Mouse (Mus musculus): ENCODE measurements around the gene C1qa. TPM values are rescaled to one million over a fixed set of nuclear protein-coding genes. Genes with fewer than 3 reads are reported as not detected.
A peak's percentile ranks its signal among the peaks of the same experiment; 100 is the strongest.

C1qa gene
- polyA plus RNA-seq, 1 experiment from 2014 or later: 34.5 TPM

- no peaks in the 10 kb centered on the region for H3K27me3 ChIP-seq (ENCODE audit: control insufficient read depth, insufficient read depth, low read length)
- no peak for ATAC-seq (ENCODE audit: insufficient number of reproducible peaks, insufficient read depth, low FRiP score, low read depth)
- peaks cover 4% of the 10 kb centered on the region; the same call in 1 of the 2 replicates for H3K4me1 ChIP-seq (ENCODE audit: control insufficient read depth, insufficient read depth, low read length)
- no peaks in the 10 kb centered on the region for H3K9me3 ChIP-seq (ENCODE audit: control insufficient read depth, low read depth, low read length)
- no peak overlapping the region for H3K4me3 ChIP-seq (ENCODE audit: low read depth, low read length)
- WGBS: 77% methylated on average over 8 of the region's 8 CpGs
- no peaks in the 10 kb centered on the region for H3K36me3 ChIP-seq (ENCODE audit: control insufficient read depth, insufficient read depth, low read length)
- H3K9ac ChIP-seq (replicated peaks; ENCODE audit: low read depth, low read length): no peak overlapping the region
- no peak overlapping the region for H3K27ac ChIP-seq (ENCODE audit: low read length)
- no peak overlapping the region for H3K4me2 ChIP-seq (replicated peaks; ENCODE audit: low read depth, low read length)
Measured at GRCm38 (mm10) chr4:136930474-136930873, 31.9 kb upstream of the C1qa start.

DNA sequence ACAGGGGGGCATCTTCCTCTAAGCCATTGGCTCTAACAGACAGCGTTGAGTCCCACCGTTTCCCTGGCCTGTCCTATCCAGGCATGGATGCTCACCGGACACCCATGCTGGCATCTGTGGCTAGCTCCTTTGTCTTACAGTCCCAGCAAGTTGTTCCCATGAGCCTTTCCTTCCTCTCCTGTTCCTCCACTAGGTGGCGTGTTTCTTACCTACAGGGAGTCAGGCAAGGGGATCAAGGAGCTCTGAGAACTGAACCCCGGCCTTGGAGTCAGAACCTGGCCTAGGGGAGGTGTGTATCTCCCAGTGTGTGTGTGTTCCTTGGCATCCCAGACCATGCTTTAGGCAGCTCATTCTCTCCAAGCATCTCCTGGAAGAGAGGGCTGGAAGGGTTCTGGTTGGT lies 30.3 kb upstream of the C1qa start:
- 9% methylated on average over 5 of the region's 5 CpGs for WGBS
- H3K36me3 ChIP-seq (ENCODE audit: control insufficient read depth, insufficient read depth, low read length): no peaks in the 10 kb centered on the region
- no peaks in the 10 kb centered on the region for H3K4me1 ChIP-seq (ENCODE audit: control insufficient read depth, insufficient read depth, low read length)
- H3K4me2 ChIP-seq (replicated peaks; ENCODE audit: low read depth, low read length): no peak overlapping the region
- no peak overlapping the region for H3K27ac ChIP-seq (ENCODE audit: low read length)
- ATAC-seq (ENCODE audit: insufficient number of reproducible peaks, insufficient read depth, low FRiP score, low read depth): no peak
- H3K4me3 ChIP-seq (ENCODE audit: low read depth, low read length): no peak overlapping the region
- H3K9ac ChIP-seq (replicated peaks; ENCODE audit: low read depth, low read length): no peak overlapping the region
- H3K27me3 ChIP-seq (ENCODE audit: control insufficient read depth, insufficient read depth, low read length): no peaks in the 10 kb centered on the region
- no peaks in the 10 kb centered on the region for H3K9me3 ChIP-seq (ENCODE audit: control insufficient read depth, low read depth, low read length)

- Histone ChIP-seq H3K9me3 (ENCODE audit: control insufficient read depth, low read depth, low read length) (no peaks in the 10 kb centered on the region), H3K4me3 (ENCODE audit: low read depth, low read length) (no peak overlapping the region), H3K27ac (ENCODE audit: low read length) (no peak overlapping the region), H3K4me1 (ENCODE audit: control insufficient read depth, insufficient read depth, low read length) (no peaks in the 10 kb centered on the region), H3K9ac (replicated peaks; ENCODE audit: low read depth, low read length) (no peak overlapping the region), H3K4me2 (replicated peaks; ENCODE audit: low read depth, low read length) (no peak overlapping the region), H3K27me3 (ENCODE audit: control insufficient read depth, insufficient read depth, low read length) (no peaks in the 10 kb centered on the region), H3K36me3 (ENCODE audit: control insufficient read depth, insufficient read depth, low read length) (no peaks in the 10 kb centered on the region)
- ATAC-seq (ENCODE audit: insufficient number of reproducible peaks, insufficient read depth, low FRiP score, low read depth): no peak
- 26% methylated on average over 15 of the region's 15 CpGs for WGBS
Measured at GRCm38 (mm10) chr4:136925804-136926203, 27.2 kb upstream of the C1qa start.

GRCm38 (mm10) chr4:136924529-136924928 lies 25.9 kb upstream of the C1qa start:
- peak; percentile 46; the same call in 1 of the 2 replicates for ATAC-seq (ENCODE audit: insufficient number of reproducible peaks, insufficient read depth, low FRiP score, low read depth)
- H3K4me2 ChIP-seq (replicated peaks; ENCODE audit: low read depth, low read length): no peak overlapping the region
- H3K9me3 ChIP-seq (ENCODE audit: control insufficient read depth, low read depth, low read length): no peaks in the 10 kb centered on the region
- no peak overlapping the region for H3K4me3 ChIP-seq (ENCODE audit: low read depth, low read length)
- no peaks in the 10 kb centered on the region for H3K27me3 ChIP-seq (ENCODE audit: control insufficient read depth, insufficient read depth, low read length)
- H3K27ac ChIP-seq (ENCODE audit: low read length): no peak overlapping the region
- H3K4me1 ChIP-seq (ENCODE audit: control insufficient read depth, insufficient read depth, low read length): no peaks in the 10 kb centered on the region
- no peaks in the 10 kb centered on the region for H3K36me3 ChIP-seq (ENCODE audit: control insufficient read depth, insufficient read depth, low read length)
- no peak overlapping the region for H3K9ac ChIP-seq (replicated peaks; ENCODE audit: low read depth, low read length)
- 4% methylated on average over 6 of the region's 6 CpGs for WGBS

- no peak for ATAC-seq (ENCODE audit: insufficient number of reproducible peaks, insufficient read depth, low FRiP score, low read depth)
- Histone ChIP-seq H3K4me3 (ENCODE audit: low read depth, low read length) (no peak overlapping the region), H3K4me2 (replicated peaks; ENCODE audit: low read depth, low read length) (no peak overlapping the region), H3K27ac (ENCODE audit: low read length) (no peak overlapping the region), H3K27me3 (ENCODE audit: control insufficient read depth, insufficient read depth, low read length) (no peaks in the 10 kb centered on the region), H3K9ac (replicated peaks; ENCODE audit: low read depth, low read length) (no peak overlapping the region), H3K9me3 (ENCODE audit: control insufficient read depth, low read depth, low read length) (no peaks in the 10 kb centered on the region), H3K4me1 (ENCODE audit: control insufficient read depth, insufficient read depth, low read length) (no peaks in the 10 kb centered on the region), H3K36me3 (ENCODE audit: control insufficient read depth, insufficient read depth, low read length) (no peaks in the 10 kb centered on the region)
- WGBS: 76% methylated on average over 3 of the region's 3 CpGs
Measured at GRCm38 (mm10) chr4:136919526-136919925, 20.9 kb upstream of the C1qa start.

DNA sequence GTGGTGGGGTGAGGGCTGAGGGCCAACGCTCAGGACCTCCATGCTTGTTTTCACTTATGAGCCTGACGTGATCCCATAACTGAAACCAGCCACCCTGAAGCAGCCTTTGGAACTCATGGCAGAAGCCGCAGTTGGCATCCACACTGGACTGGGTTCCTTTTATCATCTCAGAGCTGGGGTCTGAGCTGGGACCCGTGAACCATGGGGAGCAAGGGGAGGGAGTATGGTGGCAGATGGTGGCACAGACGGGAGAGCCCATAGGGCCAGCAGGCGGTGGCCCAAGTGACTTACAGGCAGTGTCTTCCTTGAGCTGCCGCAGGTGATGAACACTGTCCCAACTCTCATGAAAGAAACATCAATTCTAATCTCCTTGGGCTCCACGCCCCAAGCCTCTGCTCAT lies 20.2 kb upstream of the C1qa start:
- no peak overlapping the region for H3K4me2 ChIP-seq (replicated peaks; ENCODE audit: low read depth, low read length)
- no peak overlapping the region for H3K27ac ChIP-seq (ENCODE audit: low read length)
- H3K4me1 ChIP-seq (ENCODE audit: control insufficient read depth, insufficient read depth, low read length): no peaks in the 10 kb centered on the region
- H3K9me3 ChIP-seq (ENCODE audit: control insufficient read depth, low read depth, low read length): no peaks in the 10 kb centered on the region
- no peaks in the 10 kb centered on the region for H3K27me3 ChIP-seq (ENCODE audit: control insufficient read depth, insufficient read depth, low read length)
- no peaks in the 10 kb centered on the region for H3K36me3 ChIP-seq (ENCODE audit: control insufficient read depth, insufficient read depth, low read length)
- no peak overlapping the region for H3K4me3 ChIP-seq (ENCODE audit: low read depth, low read length)
- ATAC-seq (ENCODE audit: insufficient number of reproducible peaks, insufficient read depth, low FRiP score, low read depth): no peak
- H3K9ac ChIP-seq (replicated peaks; ENCODE audit: low read depth, low read length): no peak overlapping the region
- 84% methylated on average over 8 of the region's 8 CpGs for WGBS

- Histone ChIP-seq H3K9me3 (ENCODE audit: control insufficient read depth, low read depth, low read length) (no peaks in the 10 kb centered on the region), H3K27me3 (ENCODE audit: control insufficient read depth, insufficient read depth, low read length) (0 out of 2 replicates have a peak, but pooled peaks cover 2% of the 10 kb centered on the region), H3K4me2 (replicated peaks; ENCODE audit: low read depth, low read length) (no peak overlapping the region), H3K4me1 (ENCODE audit: control insufficient read depth, insufficient read depth, low read length) (no peaks in the 10 kb centered on the region), H3K4me3 (ENCODE audit: low read depth, low read length) (no peak overlapping the region), H3K9ac (replicated peaks; ENCODE audit: low read depth, low read length) (no peak overlapping the region), H3K36me3 (ENCODE audit: control insufficient read depth, insufficient read depth, low read length) (no peaks in the 10 kb centered on the region), H3K27ac (ENCODE audit: low read length) (no peak overlapping the region)
- ATAC-seq (ENCODE audit: insufficient number of reproducible peaks, insufficient read depth, low FRiP score, low read depth): no peak; the same call in 1 of the 2 replicates
- WGBS: 27% methylated on average over 7 of the region's 7 CpGs
Measured at GRCm38 (mm10) chr4:136917165-136917524, 18.5 kb upstream of the C1qa start.

DNA sequence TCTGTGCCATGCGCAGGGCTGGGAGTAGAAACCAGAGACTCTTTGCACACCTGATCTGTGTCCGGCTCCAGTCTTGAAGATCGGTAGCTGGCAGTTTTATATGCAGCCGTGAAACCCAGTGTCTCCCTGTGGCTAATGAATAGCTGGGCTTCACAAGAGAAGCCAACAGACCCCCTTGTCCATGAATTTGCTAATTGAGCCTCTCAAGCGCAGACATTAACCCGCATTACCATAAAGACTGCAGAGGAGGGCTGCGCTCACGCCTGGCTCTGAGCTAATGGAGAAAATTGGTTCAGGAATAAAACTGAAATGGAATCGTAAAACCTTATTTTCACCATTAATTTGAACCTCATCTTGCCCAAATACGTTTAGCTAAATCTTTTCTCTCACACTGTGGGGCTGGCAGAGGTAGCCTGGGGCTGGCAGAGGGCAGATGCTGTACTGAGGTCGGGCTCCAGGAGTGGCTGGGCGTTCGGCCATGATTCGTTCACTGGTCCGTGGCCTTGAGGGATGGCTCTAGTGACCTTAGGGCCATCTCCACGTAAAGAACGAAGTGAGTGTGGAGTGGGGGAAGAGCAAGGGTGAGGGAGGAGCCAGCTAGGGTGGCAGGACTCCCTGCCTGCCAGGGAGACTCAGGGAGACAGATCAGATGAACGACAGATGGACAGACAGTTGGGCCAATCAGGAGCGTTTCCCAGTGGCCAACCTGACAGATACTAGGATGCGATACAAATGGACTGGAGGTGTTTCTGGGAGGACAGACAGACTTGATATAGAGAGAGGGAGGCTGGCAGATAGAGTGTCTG lies 18.0 kb upstream of the C1qa start:
- H3K9me3 ChIP-seq (ENCODE audit: control insufficient read depth, low read depth, low read length): no peaks in the 10 kb centered on the region
- H3K27ac ChIP-seq (ENCODE audit: low read length): no peak overlapping the region
- no peaks in the 10 kb centered on the region for H3K4me1 ChIP-seq (ENCODE audit: control insufficient read depth, insufficient read depth, low read length)
- no peak overlapping the region for H3K9ac ChIP-seq (replicated peaks; ENCODE audit: low read depth, low read length)
- ATAC-seq (ENCODE audit: insufficient number of reproducible peaks, insufficient read depth, low FRiP score, low read depth): no peak
- H3K4me3 ChIP-seq (ENCODE audit: low read depth, low read length): no peak overlapping the region
- 0 out of 2 replicates have a peak, but pooled peaks cover 3% of the 10 kb centered on the region for H3K27me3 ChIP-seq (ENCODE audit: control insufficient read depth, insufficient read depth, low read length)
- WGBS: 64% methylated on average over 20 of the region's 20 CpGs
- H3K4me2 ChIP-seq (replicated peaks; ENCODE audit: low read depth, low read length): no peak overlapping the region
- H3K36me3 ChIP-seq (ENCODE audit: control insufficient read depth, insufficient read depth, low read length): no peaks in the 10 kb centered on the region

- peaks cover 6% of the 10 kb centered on the region; the same call in 1 of the 2 replicates for H3K27me3 ChIP-seq (ENCODE audit: control insufficient read depth, insufficient read depth, low read length)
- no peaks in the 10 kb centered on the region for H3K36me3 ChIP-seq (ENCODE audit: control insufficient read depth, insufficient read depth, low read length)
- H3K9ac ChIP-seq (replicated peaks; ENCODE audit: low read depth, low read length): no peak overlapping the region
- no peak overlapping the region for H3K27ac ChIP-seq (ENCODE audit: low read length)
- WGBS: 17% methylated on average over 9 of the region's 9 CpGs
- no peaks in the 10 kb centered on the region for H3K4me1 ChIP-seq (ENCODE audit: control insufficient read depth, insufficient read depth, low read length)
- H3K9me3 ChIP-seq (ENCODE audit: control insufficient read depth, low read depth, low read length): no peaks in the 10 kb centered on the region
- no peak for ATAC-seq (ENCODE audit: insufficient number of reproducible peaks, insufficient read depth, low FRiP score, low read depth)
- H3K4me2 ChIP-seq (replicated peaks; ENCODE audit: low read depth, low read length): no peak overlapping the region
- H3K4me3 ChIP-seq (ENCODE audit: low read depth, low read length): no peak overlapping the region
Measured at GRCm38 (mm10) chr4:136912841-136913240, 14.2 kb upstream of the C1qa start.
